Mouse (Mus musculus) ovary, postnatal 36 days (tissue): ENCODE measurements around the gene Kif1b.
"Not testable (repeated sequence)": the region's sequence is repeated elsewhere in the genome, so short reads cannot be mapped to it uniquely, and the experiment has no call there.

Experiments
- DNase-seq: peaks from one replicate; pipeline ENCODE4 v3.0.0; 2022; ENCODE audit warnings: low spot score, mixed read lengths

Kif1b gene

GRCm38 (mm10) chr4:149220042-149220473, 87.4 kb downstream of the Kif1b start:
- DNase-seq, result no peak

DNA sequence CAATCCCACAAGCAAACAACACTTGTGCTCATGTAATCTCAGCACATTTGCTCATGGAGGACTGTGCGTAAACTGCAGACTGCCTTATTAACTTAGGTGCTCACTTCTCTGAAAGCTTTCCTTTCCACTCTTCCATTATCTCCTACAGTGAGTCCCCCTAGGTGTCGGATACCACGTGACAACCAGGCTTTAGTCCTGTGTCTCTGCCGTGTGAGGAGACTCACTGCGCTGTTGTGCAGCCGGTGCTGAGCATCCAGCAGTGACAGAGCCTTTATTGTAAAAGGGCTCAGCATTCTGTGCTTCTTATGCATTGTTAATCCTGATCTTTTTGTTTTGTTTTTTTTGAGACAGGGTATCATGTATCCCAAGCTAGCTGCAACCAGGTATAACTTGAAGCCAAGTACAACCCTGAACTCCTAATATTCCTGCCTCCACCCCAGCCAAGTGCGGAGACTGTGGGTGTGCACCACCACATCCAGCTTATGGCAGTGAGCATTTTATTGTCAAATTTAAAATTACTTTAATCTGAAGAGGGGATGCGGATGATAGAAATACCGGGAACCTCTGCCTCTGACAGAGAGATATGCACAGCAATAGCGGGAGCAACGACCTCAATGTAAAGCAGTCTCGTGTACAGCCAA, 88.0 kb downstream of the Kif1b start:
- no peak for DNase-seq

DNA sequence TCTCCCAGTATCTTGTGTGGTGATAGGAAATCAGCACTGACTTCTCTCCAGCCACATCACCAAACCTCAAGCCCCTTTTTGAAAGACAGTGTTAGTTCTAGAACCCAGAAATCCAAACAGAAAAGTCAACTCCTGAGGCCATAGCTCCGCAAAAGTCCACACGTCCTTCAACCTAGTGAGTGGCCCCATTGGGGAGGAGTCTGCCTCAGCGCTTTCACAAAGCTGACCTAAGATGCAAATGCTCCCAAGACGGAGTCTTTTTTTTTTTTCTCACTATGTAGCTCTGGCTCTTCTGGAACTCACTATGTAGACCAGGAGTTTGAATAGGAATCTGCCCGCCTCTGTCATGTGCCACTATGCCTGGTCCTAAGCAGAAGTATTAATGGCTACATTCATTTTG, 89.0 kb downstream of the Kif1b start:
- no peak for DNase-seq

DNA sequence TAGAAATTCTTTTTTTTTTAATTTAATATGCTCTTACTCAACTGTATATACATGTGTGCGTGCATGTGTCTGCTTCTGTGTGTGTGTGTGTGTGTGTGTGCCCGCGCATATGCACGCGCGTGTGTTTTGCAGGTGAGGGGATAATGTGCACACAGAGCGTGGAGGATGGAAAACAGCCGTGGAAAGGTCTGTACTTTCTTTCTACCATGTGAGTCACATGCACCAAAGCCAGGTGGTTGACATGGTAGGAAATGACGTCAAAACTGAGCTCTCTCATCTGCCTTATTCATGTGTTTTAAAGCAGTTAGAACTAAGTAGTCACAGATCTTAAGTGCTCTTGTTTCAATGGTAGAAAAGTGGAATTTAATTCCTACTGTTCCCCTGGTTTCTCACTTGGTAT, 91.5 kb downstream of the Kif1b start:
- DNase-seq, result no peak

DNA sequence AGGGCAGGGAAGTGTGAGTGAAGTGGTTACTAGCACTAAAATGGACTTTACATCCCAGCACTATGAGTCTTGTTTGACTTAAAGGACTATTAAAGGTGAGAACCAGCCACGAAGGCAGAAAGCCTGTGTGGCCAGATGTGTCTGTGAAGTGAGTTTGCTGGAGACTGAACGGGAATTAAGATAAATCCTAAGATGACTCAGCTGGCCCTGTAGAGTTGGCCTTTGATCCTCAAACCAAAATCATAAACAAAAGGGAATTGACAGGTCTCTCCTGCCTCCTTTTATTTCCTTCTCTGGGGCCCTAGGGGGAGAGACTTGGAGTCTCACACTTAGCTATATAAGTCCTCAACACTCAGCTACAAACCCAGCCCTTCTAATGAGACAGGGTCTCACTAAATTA, 92.1 kb downstream of the Kif1b start:
- no peak for DNase-seq

- DNase-seq, result not testable (repeated sequence)
These were observed 93.0 kb downstream of the Kif1b start for GRCm38 (mm10) chr4:149214468-149214867.

DNA sequence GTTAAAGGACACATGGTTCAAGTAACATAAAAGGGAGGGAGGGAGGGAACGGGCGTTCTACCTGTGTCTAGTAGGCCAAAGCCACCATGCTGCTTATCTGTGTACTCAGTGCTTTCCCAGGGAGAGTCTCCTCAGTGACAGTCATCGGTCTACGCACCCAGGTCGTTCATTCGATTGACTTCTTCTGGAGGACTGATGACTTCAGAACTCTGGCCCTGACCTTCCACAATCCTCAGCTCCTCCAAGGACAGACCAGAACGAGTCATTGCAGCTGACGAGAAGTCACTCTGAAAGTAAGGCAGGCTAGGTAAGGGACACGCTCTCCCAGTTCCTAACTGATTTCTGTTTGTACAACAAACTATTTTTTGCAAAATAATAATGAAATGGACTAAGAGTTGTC, 94.0 kb downstream of the Kif1b start:
- DNase-seq, result no peak

GRCm38 (mm10) chr4:149211441-149211840, 96.1 kb downstream of the Kif1b start:
- not testable (repeated sequence) for DNase-seq

- DNase-seq, result no peak
These were observed 105.0 kb downstream of the Kif1b start for GRCm38 (mm10) chr4:149202467-149202866.

DNA sequence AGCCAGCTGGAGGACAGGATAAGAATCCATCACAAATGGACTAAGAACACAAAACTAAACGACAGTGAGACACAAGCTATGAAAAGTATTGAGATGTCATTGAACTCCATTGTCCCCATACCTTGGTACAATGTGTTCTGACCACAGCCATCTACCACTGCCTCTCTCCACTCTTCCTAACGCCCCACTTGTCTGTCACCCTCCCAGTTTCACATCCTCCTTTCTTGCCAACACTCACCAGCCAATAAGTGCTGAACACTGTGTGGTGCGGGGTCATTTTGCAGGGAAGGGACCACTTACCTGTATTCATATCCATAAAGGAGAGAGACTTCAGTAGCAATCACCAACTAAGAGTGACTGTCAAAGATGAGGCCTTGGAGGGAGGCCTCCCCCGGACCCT, 106.4 kb downstream of the Kif1b start:
- DNase-seq, result no peak

DNA sequence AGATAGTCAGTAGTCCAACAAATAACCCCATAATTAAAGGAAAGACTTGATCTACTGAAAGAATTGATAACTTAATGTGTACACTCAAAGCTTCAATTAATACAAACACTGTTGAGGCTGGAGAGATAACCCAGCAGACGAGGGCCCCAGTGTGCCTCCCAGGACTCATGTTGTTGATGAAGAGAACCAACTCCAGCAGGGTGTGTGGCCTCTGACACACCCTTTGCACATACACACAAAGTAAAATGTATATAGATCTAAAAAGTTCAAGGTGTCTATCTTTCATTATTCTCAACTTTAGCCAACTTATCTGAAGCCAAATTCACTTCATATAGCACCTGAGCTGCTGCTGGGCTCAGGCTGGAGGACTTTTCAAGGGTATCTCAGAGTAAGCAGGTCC, 110.3 kb downstream of the Kif1b start:
- no peak for DNase-seq

DNA sequence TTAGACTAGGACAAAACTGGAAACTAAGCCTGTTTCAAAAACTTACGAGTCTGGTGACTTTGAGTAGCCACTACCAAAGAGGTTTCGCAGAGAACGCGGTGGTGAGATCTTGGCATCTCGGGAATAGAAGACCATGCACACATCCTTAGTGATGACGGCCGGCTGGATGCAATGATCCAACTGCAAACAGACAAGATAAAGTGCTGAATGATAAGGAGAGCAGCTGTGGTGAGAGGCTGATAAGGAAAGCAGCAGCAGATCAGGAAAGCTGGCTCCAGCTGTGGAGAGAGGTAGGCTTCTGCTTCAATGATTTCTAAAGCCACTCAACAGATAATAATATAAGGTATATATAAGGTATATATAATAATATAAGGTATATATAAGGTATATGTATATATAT, 116.4 kb downstream of the Kif1b start:
- DNase-seq, result no peak

DNA sequence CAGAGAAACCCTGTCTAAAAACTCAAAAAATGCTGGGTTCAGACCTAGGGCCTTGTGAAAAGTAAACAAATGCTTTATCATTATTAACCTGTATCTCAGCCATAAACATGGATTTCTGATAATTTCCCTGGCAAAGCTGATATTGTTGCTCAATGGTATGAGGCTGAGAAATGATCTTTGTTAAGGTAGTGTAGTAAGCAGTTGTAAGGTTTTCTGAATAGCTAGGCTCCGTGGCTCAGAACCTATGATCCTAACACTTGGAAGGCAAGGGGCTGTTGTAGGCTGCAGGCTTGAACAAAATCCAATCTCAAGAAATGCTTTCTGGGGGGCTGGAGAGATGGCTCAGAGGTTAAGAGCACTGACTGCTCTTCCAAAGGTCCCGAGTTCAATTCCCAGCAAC, 118.9 kb downstream of the Kif1b start:
- DNase-seq, result no peak

GRCm38 (mm10) chr4:149182755-149183154, 124.7 kb downstream of the Kif1b start:
- DNase-seq, result no peak

- DNase-seq, result no peak
These were observed 125.3 kb downstream of the Kif1b start for GRCm38 (mm10) chr4:149182192-149182591.

GRCm38 (mm10) chr4:149179573-149179972, 127.9 kb downstream of the Kif1b start:
- DNase-seq, result no peak

DNA sequence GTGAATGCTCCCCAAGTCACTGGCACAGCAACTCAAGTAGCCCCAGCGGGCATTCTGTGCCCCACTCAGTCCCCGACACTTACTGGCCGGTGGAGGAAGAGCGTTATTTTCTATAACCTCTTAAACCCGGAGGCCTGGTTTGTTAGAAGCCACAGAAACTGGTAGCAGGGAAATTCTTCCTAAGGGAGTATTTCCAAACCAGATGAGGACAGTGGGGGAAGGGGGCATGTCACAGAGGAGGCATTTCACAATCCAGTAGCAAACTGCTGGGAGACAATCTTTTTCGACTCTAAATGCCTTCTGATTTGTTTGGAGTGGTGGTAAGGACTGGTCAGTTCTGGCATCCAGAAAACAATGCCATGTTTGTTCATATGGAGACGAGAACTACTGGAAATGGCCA, 128.3 kb downstream of the Kif1b start:
- no peak for DNase-seq

DNA sequence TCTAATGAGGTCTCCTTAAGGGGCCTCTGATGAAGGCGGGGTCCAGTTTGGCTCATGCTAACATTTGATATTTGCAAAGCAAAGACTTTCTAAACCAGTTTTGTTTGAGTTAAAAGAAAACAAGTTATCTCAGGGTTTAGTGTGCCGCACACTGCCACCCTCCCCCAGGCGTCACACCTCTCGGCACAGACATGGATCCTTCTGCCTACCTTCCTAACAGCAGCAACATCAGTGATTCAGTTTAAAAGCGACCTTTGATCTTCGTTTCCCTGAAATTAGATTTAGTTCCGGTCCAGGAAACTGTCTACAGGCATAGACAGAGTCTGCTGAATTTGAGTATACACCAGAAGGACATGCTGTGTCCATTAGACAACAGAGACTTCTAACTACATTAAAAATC, 129.2 kb downstream of the Kif1b start:
- DNase-seq, result no peak

GRCm38 (mm10) chr4:149177046-149177445, 130.4 kb downstream of the Kif1b start:
- no peak for DNase-seq

DNA sequence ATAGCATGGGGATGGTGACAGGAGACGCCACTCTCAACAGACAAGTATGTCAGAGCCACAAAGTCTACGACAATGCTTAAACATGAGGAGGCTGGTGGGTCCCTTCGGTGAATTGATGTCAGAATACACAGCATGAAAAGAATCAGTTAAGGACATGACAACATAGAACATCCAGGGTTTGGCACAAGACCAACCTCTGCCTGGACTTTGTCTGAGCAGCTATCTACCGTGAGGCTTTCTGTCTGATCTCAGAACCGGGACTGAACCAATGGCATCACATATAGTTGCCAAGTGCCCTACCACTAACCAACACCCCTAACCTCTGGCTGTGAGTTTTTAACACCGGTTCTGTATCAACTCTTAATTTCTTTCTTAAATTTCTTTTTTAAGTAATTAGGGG, 130.8 kb downstream of the Kif1b start:
- no peak for DNase-seq

GRCm38 (mm10) chr4:149173661-149174060, 133.8 kb downstream of the Kif1b start:
- no peak for DNase-seq

GRCm38 (mm10) chr4:149172666-149173065, 134.8 kb downstream of the Kif1b start:
- peak; percentile 44 for DNase-seq

DNA sequence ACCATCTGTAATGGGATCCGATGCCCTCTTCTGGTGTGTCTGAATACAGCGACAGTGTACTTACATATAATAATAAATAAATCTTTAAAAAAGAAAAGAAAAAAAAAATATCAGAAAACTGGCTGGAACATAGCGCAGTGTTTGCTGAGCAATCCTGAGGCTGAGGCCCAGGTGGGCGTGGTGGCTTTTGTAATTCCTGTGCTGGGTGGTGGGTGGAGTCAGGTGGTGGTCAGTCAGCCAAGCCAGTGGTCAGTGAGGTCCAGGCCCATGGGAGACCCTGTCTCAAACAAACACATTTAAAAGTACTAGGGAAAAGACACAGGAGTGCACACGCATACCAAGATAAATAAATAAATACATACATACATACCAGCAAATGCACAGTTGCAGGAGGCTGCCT, 135.4 kb downstream of the Kif1b start:
- no peak for DNase-seq

DNA sequence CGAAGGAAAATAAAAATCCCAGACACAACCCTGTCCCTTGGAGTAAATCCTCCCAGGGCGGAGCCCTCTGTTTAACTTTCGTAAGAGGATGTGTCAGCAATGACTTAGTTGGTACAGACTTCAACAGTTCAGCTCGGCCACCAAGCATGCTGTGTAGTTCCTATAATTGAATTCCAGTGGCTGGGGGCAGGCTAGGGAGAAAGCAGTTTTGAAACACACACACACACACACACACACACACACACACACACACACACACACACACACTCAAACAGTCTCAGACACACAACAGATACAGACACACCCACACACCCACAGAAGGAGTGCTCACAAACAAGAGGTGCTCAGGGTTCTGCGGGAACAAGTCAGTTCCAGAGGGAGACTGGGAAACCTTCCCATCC, 135.9 kb downstream of the Kif1b start:
- DNase-seq, result no peak
